Mouse (Mus musculus): ENCODE measurements around the gene Spop. TPM values are rescaled to one million over a fixed set of nuclear protein-coding genes. Genes with fewer than 3 reads are reported as not detected.

The Spop gene
- polyA plus RNA-seq, 1 experiment from 2014 or later = 199 TPM

- Histone ChIP-seq H3K36me3 (no peaks in the 10 kb centered on the region), H3K4me1 (replicated peaks) (peaks cover 10% of the 10 kb centered on the region; the same call in 1 of the 2 replicates), H3K4me3 (replicated peaks) (no peak overlapping the region), H3K9me3 (no peaks in the 10 kb centered on the region), H3K9ac (replicated peaks) (no peak overlapping the region), H3K4me2 (replicated peaks) (no peak overlapping the region), H3K27ac (no peak overlapping the region), H3K27me3 (peaks cover 31% of the 10 kb centered on the region)
- WGBS = 52% methylated on average over 12 of the region's 12 CpGs
- no peak for ATAC-seq
Measured at GRCm38 (mm10) chr11:95507041-95507716, 93.3 kb downstream of the Spop start.

GRCm38 (mm10) chr11:95507785-95508184, 93.9 kb downstream of the Spop start:
- peaks cover 37% of the 10 kb centered on the region for H3K27me3 ChIP-seq
- 81% methylated on average over 5 of the region's 5 CpGs for WGBS
- H3K9ac ChIP-seq (replicated peaks) = no peak overlapping the region
- peaks cover 10% of the 10 kb centered on the region; the same call in 1 of the 2 replicates for H3K4me1 ChIP-seq (replicated peaks)
- H3K4me3 ChIP-seq (replicated peaks) = no peak overlapping the region
- no peaks in the 10 kb centered on the region for H3K9me3 ChIP-seq
- H3K4me2 ChIP-seq (replicated peaks) = no peak overlapping the region
- ATAC-seq = no peak
- no peaks in the 10 kb centered on the region for H3K36me3 ChIP-seq
- H3K27ac ChIP-seq = no peak overlapping the region

- no peak overlapping the region for H3K9ac ChIP-seq (replicated peaks)
- H3K36me3 ChIP-seq = no peaks in the 10 kb centered on the region
- peaks cover 43% of the 10 kb centered on the region for H3K27me3 ChIP-seq
- H3K27ac ChIP-seq = no peak overlapping the region
- WGBS = 54% methylated on average over 13 of the region's 13 CpGs
- H3K4me1 ChIP-seq (replicated peaks) = peaks cover 16% of the 10 kb centered on the region
- H3K4me2 ChIP-seq (replicated peaks) = no peak overlapping the region
- ATAC-seq = no peak
- H3K4me3 ChIP-seq (replicated peaks) = no peak overlapping the region
- H3K9me3 ChIP-seq = no peaks in the 10 kb centered on the region
Measured at GRCm38 (mm10) chr11:95508211-95508926, 94.5 kb downstream of the Spop start.

- no peak overlapping the region for H3K4me2 ChIP-seq (replicated peaks)
- H3K4me3 ChIP-seq (replicated peaks) = no peak overlapping the region
- no peak overlapping the region for H3K9ac ChIP-seq (replicated peaks)
- H3K4me1 ChIP-seq (replicated peaks) = peaks cover 22% of the 10 kb centered on the region
- peaks cover 52% of the 10 kb centered on the region for H3K27me3 ChIP-seq
- no peak overlapping the region for H3K27ac ChIP-seq
- ATAC-seq = no peak
- H3K9me3 ChIP-seq = no peaks in the 10 kb centered on the region
- 80% methylated on average over 6 of the region's 6 CpGs for WGBS
- H3K36me3 ChIP-seq = no peaks in the 10 kb centered on the region
Measured at GRCm38 (mm10) chr11:95509126-95509717, 95.3 kb downstream of the Spop start.

- H3K4me3 ChIP-seq (replicated peaks) = no peak overlapping the region
- no peak overlapping the region for H3K9ac ChIP-seq (replicated peaks)
- peaks cover 31% of the 10 kb centered on the region for H3K4me1 ChIP-seq (replicated peaks)
- peaks cover 66% of the 10 kb centered on the region for H3K27me3 ChIP-seq
- no peak for ATAC-seq
- H3K4me2 ChIP-seq (replicated peaks) = no peak overlapping the region
- H3K27ac ChIP-seq = no peak overlapping the region
- no peaks in the 10 kb centered on the region for H3K9me3 ChIP-seq
- H3K36me3 ChIP-seq = no peaks in the 10 kb centered on the region
- WGBS = 93% methylated on average over 12 of the region's 12 CpGs
Measured at GRCm38 (mm10) chr11:95510631-95511030, 96.8 kb downstream of the Spop start.

GRCm38 (mm10) chr11:95511919-95512318, 98.0 kb downstream of the Spop start:
- H3K4me3 ChIP-seq (replicated peaks) = no peak overlapping the region
- H3K4me1 ChIP-seq (replicated peaks) = peaks cover 44% of the 10 kb centered on the region
- no peaks in the 10 kb centered on the region for H3K36me3 ChIP-seq
- H3K27ac ChIP-seq = no peak overlapping the region
- peaks cover 70% of the 10 kb centered on the region for H3K27me3 ChIP-seq
- ATAC-seq = no peak
- H3K9me3 ChIP-seq = no peaks in the 10 kb centered on the region
- no peak overlapping the region for H3K9ac ChIP-seq (replicated peaks)
- no peak overlapping the region for H3K4me2 ChIP-seq (replicated peaks)
- WGBS = 77% methylated on average over 1 of the region's 1 CpGs

GRCm38 (mm10) chr11:95512383-95512782, 98.5 kb downstream of the Spop start:
- WGBS = 87% methylated on average over 6 of the region's 6 CpGs
- peak overlapping the region; percentile 95; the same call in 1 of the 2 replicates for H3K4me2 ChIP-seq (replicated peaks)
- H3K4me1 ChIP-seq (replicated peaks) = peaks cover 47% of the 10 kb centered on the region
- H3K4me3 ChIP-seq (replicated peaks) = peak overlapping the region; percentile 57; the same call in 1 of the 2 replicates
- H3K36me3 ChIP-seq = no peaks in the 10 kb centered on the region
- ATAC-seq = no peak
- H3K27me3 ChIP-seq = peaks cover 72% of the 10 kb centered on the region
- H3K9me3 ChIP-seq = no peaks in the 10 kb centered on the region
- H3K9ac ChIP-seq (replicated peaks) = no peak overlapping the region
- H3K27ac ChIP-seq = no peak overlapping the region

- Histone ChIP-seq H3K27ac (no peak overlapping the region), H3K4me3 (replicated peaks) (peak overlapping the region; percentile 57), H3K4me2 (replicated peaks) (peak overlapping the region; percentile 95), H3K9ac (replicated peaks) (peak overlapping the region; percentile 67), H3K4me1 (replicated peaks) (peaks cover 44% of the 10 kb centered on the region), H3K36me3 (no peaks in the 10 kb centered on the region), H3K9me3 (no peaks in the 10 kb centered on the region), H3K27me3 (peaks cover 73% of the 10 kb centered on the region)
- peak; percentile 58 for ATAC-seq
- under 1% methylated on average over 63 of the region's 66 CpGs for WGBS
Measured at GRCm38 (mm10) chr11:95513461-95514297, 99.8 kb downstream of the Spop start.

GRCm38 (mm10) chr11:95514298-95514861, 100.5 kb downstream of the Spop start, which contains the start of gene Nxph3:
Nxph3 (minus strand) TSS chr11:95514570.
- Histone ChIP-seq H3K9me3 (no peaks in the 10 kb centered on the region), H3K27me3 (peaks cover 74% of the 10 kb centered on the region), H3K4me3 (replicated peaks) (peak within 1 kb of the TSS; percentile 57), H3K9ac (replicated peaks) (peak within 1 kb of the TSS; percentile 67), H3K4me1 (replicated peaks) (peaks cover 44% of the 10 kb centered on the region), H3K36me3 (no peaks in the 10 kb centered on the region), H3K27ac (no peak within 1 kb of the TSS), H3K4me2 (replicated peaks) (peak within 1 kb of the TSS; percentile 95)
- under 1% methylated on average over 60 of the region's 66 CpGs for WGBS
- ATAC-seq = peak; percentile 44

GRCm38 (mm10) chr11:95515376-95516323, 101.8 kb downstream of the Spop start:
- peak overlapping the region; percentile 44; the same call in 1 of the 2 replicates for H3K27ac ChIP-seq
- no peaks in the 10 kb centered on the region for H3K9me3 ChIP-seq
- H3K4me1 ChIP-seq (replicated peaks) = peaks cover 52% of the 10 kb centered on the region
- no peak for ATAC-seq
- 33% methylated on average over 17 of the region's 17 CpGs for WGBS
- peak overlapping the region; percentile 95 for H3K4me2 ChIP-seq (replicated peaks)
- no peak overlapping the region for H3K9ac ChIP-seq (replicated peaks)
- no peaks in the 10 kb centered on the region for H3K36me3 ChIP-seq
- peaks cover 66% of the 10 kb centered on the region for H3K27me3 ChIP-seq
- H3K4me3 ChIP-seq (replicated peaks) = no peak overlapping the region

Data from midbrain, embryonic 13.5 days (tissue).